Mouse (Mus musculus): ENCODE measurements at regions not wholly inside any gene's neighbourhood (a gene's known extent, or its start where the extent isn't known, plus 50 kb on each side); places are given as distances from the start of the nearest gene placed in this dataset.

DNA sequence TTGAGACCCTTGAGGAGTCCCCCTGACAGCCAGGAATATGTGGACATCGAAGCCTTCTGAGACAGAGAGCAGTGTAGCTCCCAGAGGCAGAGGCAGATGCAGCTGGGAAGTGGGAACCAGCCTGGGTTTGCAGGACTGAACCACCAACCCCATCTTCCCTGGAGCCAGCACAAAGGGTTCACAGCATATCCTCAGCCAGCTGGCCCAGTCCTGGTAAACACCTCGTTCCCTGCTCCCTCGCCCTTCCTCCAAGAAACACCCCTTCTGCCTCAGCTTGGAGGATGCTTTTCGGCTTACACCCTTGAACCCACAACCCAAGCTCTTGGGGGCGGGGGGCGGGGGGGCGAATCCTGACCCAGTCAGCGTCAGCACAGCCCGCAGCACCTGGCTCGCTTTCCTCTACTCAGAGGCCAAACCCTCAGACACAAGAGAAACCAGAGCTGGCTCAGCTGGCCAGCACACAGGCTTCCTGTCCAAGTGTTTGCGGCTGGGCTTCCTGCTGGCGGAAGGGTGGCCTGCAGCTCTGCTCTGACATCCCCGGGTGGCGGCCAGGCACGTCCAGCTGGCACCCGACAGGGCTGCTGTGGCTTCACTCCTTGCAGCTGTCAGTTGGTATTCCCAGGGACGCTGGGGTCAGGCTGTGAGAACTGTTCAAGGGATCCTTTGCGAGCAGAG lies 82.6 kb downstream of the Cpn2 start:
- Histone ChIP-seq H3K4me2 (peak overlapping the region; percentile 1; the same call in 1 of the 2 replicates), H3K4me3 (replicated peaks) (no peak overlapping the region), H3K9ac (replicated peaks) (no peak overlapping the region), H3K9me3 (replicated peaks) (no peaks in the 10 kb centered on the region), H3K36me3 (no peaks in the 10 kb centered on the region), H3K4me1 (peaks cover 40% of the 10 kb centered on the region), H3K27ac (replicated peaks) (peak overlapping the region; percentile 58), H3K27me3 (replicated peaks) (peaks cover 36% of the 10 kb centered on the region; the same call in 1 of the 2 replicates)
- 28% methylated on average over 18 of the region's 18 CpGs for WGBS
- ATAC-seq (ENCODE audit: low FRiP score) = 0 out of 2 replicates have a peak, but pooled peaks have one; percentile 18

- Histone ChIP-seq H3K4me2 (no peak overlapping the region), H3K9me3 (replicated peaks) (no peaks in the 10 kb centered on the region), H3K27ac (replicated peaks) (no peak overlapping the region), H3K36me3 (no peaks in the 10 kb centered on the region), H3K9ac (replicated peaks) (no peak overlapping the region), H3K27me3 (replicated peaks) (peaks cover 36% of the 10 kb centered on the region; the same call in 1 of the 2 replicates), H3K4me1 (peaks cover 40% of the 10 kb centered on the region), H3K4me3 (replicated peaks) (no peak overlapping the region)
- WGBS = 59% methylated on average over 7 of the region's 7 CpGs
- ATAC-seq (ENCODE audit: low FRiP score) = no peak
These were observed 81.6 kb downstream of the Cpn2 start for GRCm38 (mm10) chr16:30185707-30186106.

DNA sequence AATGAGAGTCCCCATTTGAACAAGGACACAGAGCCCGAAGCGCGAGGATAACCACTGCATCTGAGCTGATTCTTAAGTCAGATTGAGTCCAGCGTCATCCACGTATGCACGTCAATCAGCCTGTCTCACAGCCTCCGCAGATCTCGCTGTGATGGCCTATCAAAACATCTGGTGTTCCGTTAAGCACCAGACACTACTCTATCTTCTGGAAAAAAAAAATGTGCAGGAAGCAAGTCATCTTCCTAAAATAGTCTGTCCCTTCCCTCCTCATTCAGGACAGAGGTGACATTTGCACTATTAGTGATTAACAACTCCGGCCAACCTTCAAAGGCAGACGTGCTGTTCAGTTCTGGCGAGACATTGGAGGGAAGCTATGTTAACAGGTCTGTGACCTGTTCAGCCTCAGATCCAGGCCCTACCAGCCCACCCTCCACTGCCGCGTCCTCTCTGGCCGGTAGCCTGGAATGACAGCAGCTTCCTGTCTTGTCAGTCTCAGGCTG lies 81.0 kb downstream of the Cpn2 start:
- Histone ChIP-seq H3K27ac (replicated peaks) (no peak overlapping the region), H3K36me3 (no peaks in the 10 kb centered on the region), H3K27me3 (replicated peaks) (peaks cover 36% of the 10 kb centered on the region; the same call in 1 of the 2 replicates), H3K4me1 (peaks cover 40% of the 10 kb centered on the region), H3K9ac (replicated peaks) (no peak overlapping the region), H3K4me3 (replicated peaks) (no peak overlapping the region), H3K9me3 (replicated peaks) (no peaks in the 10 kb centered on the region), H3K4me2 (no peak overlapping the region)
- 63% methylated on average over 15 of the region's 15 CpGs for WGBS
- ATAC-seq (ENCODE audit: low FRiP score) = no peak

DNA sequence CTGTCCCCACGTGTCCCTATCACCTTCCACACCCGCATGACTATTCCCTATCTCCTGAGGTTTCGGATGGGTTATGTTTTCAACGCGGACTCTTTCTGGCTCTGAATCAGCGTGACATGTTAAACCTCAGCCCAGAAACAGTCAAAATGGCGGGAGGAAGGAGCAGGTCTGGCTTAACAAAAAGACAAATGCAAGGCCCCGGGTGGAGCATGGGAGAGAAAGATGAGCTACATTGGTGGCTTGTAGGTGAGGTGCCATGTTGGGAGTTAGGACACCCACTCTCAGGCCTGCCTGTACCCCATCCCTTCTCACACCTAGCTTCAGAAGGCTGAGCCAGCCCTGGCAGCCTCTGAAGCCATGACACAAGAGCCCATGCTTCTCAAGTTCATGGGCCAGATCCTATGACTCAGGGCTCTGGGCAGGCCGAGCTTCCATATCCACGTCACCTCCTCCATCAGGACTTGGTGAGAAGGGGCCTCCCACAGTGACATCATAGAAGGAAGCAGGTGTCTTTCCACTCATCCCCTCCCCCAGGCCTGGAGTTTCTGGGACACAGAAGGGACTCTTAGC lies 80.5 kb downstream of the Cpn2 start:
- Histone ChIP-seq H3K36me3 (no peaks in the 10 kb centered on the region), H3K4me1 (peaks cover 40% of the 10 kb centered on the region), H3K9me3 (replicated peaks) (no peaks in the 10 kb centered on the region), H3K4me2 (no peak overlapping the region; the same call in 1 of the 2 replicates), H3K27me3 (replicated peaks) (peaks cover 36% of the 10 kb centered on the region; the same call in 1 of the 2 replicates), H3K9ac (replicated peaks) (no peak overlapping the region), H3K27ac (replicated peaks) (no peak overlapping the region), H3K4me3 (replicated peaks) (no peak overlapping the region)
- 0 out of 2 replicates have a peak, but pooled peaks have one; percentile 5 for ATAC-seq (ENCODE audit: low FRiP score)
- WGBS = 80% methylated on average over 10 of the region's 10 CpGs

GRCm38 (mm10) chr16:30187400-30187799 lies 79.9 kb downstream of the Cpn2 start:
- peak overlapping the region; percentile 71 for H3K4me2 ChIP-seq
- no peaks in the 10 kb centered on the region for H3K9me3 ChIP-seq (replicated peaks)
- H3K36me3 ChIP-seq = no peaks in the 10 kb centered on the region
- ATAC-seq (ENCODE audit: low FRiP score) = no peak
- peak overlapping the region; percentile 39; the same call in 1 of the 2 replicates for H3K4me3 ChIP-seq (replicated peaks)
- peaks cover 40% of the 10 kb centered on the region for H3K4me1 ChIP-seq
- peaks cover 39% of the 10 kb centered on the region; the same call in 1 of the 2 replicates for H3K27me3 ChIP-seq (replicated peaks)
- H3K27ac ChIP-seq (replicated peaks) = no peak overlapping the region; the same call in 1 of the 2 replicates
- WGBS = 46% methylated on average over 9 of the region's 9 CpGs
- H3K9ac ChIP-seq (replicated peaks) = peak overlapping the region; percentile 37; the same call in 1 of the 2 replicates

GRCm38 (mm10) chr16:30187907-30188414 lies 79.3 kb downstream of the Cpn2 start:
- no peaks in the 10 kb centered on the region for H3K36me3 ChIP-seq
- no peaks in the 10 kb centered on the region for H3K9me3 ChIP-seq (replicated peaks)
- peak overlapping the region; percentile 43; the same call in 1 of the 2 replicates for H3K27ac ChIP-seq (replicated peaks)
- H3K9ac ChIP-seq (replicated peaks) = peak overlapping the region; percentile 37
- H3K27me3 ChIP-seq (replicated peaks) = peaks cover 39% of the 10 kb centered on the region; the same call in 1 of the 2 replicates
- ATAC-seq (ENCODE audit: low FRiP score) = peak; percentile 79
- under 1% methylated on average over 26 of the region's 26 CpGs for WGBS
- H3K4me3 ChIP-seq (replicated peaks) = peak overlapping the region; percentile 39
- H3K4me2 ChIP-seq = peak overlapping the region; percentile 71
- peaks cover 40% of the 10 kb centered on the region for H3K4me1 ChIP-seq

DNA sequence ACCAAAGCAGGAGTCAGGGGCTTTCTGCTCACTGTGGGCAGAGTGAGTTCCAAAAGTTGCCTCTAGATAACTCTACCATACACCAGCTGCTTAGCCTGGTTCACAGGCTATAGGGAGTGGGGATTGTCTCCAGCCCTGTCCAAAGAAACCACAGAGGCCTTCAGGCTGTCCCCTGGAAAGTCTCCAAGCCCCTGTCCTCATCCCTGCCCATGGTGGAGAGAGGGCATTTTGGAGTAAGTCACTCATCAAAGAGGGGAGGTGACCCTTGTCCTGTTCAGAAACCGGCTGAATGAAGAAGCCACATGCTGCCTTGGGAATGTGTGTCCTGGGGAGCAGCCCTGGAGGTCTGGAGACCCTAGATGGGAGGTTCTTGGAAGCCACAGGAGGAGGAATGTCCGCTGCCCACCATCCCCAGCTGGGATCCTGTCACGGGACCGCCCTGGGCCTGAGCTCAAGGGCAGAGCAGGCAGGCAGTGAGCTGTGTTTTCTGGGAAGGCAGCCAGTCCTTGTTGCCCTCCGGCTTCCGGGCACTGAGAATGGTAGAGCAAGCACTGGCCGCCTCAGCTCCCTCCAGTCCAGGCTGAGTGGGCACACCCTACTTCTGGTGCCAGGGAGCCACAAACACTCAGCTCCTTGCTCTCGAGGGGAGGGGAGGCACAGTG lies 78.4 kb downstream of the Cpn2 start:
- Histone ChIP-seq H3K4me3 (replicated peaks) (no peak overlapping the region), H3K27me3 (replicated peaks) (peaks cover 32% of the 10 kb centered on the region; the same call in 1 of the 2 replicates), H3K9me3 (replicated peaks) (no peaks in the 10 kb centered on the region), H3K4me2 (no peak overlapping the region), H3K9ac (replicated peaks) (no peak overlapping the region), H3K36me3 (no peaks in the 10 kb centered on the region), H3K4me1 (peaks cover 47% of the 10 kb centered on the region), H3K27ac (replicated peaks) (peak overlapping the region; percentile 43; the same call in 1 of the 2 replicates)
- peak; percentile 30; the same call in 1 of the 2 replicates for ATAC-seq (ENCODE audit: low FRiP score)
- 55% methylated on average over 8 of the region's 8 CpGs for WGBS

- Histone ChIP-seq H3K4me2 (no peak overlapping the region), H3K36me3 (no peaks in the 10 kb centered on the region), H3K9me3 (replicated peaks) (no peaks in the 10 kb centered on the region), H3K4me1 (peaks cover 40% of the 10 kb centered on the region), H3K9ac (replicated peaks) (no peak overlapping the region), H3K27me3 (replicated peaks) (peaks cover 31% of the 10 kb centered on the region; the same call in 1 of the 2 replicates), H3K4me3 (replicated peaks) (no peak overlapping the region), H3K27ac (replicated peaks) (no peak overlapping the region)
- WGBS = 68% methylated on average over 11 of the region's 11 CpGs
- no peak for ATAC-seq (ENCODE audit: low FRiP score)
These were observed 76.9 kb downstream of the Cpn2 start for GRCm38 (mm10) chr16:30190351-30190750.

GRCm38 (mm10) chr16:30190935-30191514 lies 76.3 kb downstream of the Cpn2 start:
- Histone ChIP-seq H3K4me2 (no peak overlapping the region), H3K4me1 (peaks cover 39% of the 10 kb centered on the region), H3K9ac (replicated peaks) (no peak overlapping the region), H3K4me3 (replicated peaks) (no peak overlapping the region), H3K27ac (replicated peaks) (no peak overlapping the region), H3K9me3 (replicated peaks) (no peaks in the 10 kb centered on the region), H3K36me3 (no peaks in the 10 kb centered on the region), H3K27me3 (replicated peaks) (peaks cover 31% of the 10 kb centered on the region; the same call in 1 of the 2 replicates)
- ATAC-seq (ENCODE audit: low FRiP score) = no peak
- WGBS = 73% methylated on average over 15 of the region's 15 CpGs

GRCm38 (mm10) chr16:30193294-30194261 lies 73.7 kb downstream of the Cpn2 start:
- Histone ChIP-seq H3K9me3 (replicated peaks) (no peaks in the 10 kb centered on the region), H3K27me3 (replicated peaks) (peaks cover 16% of the 10 kb centered on the region; the same call in 1 of the 2 replicates), H3K36me3 (no peaks in the 10 kb centered on the region), H3K4me3 (replicated peaks) (no peak overlapping the region), H3K4me1 (peaks cover 19% of the 10 kb centered on the region), H3K4me2 (no peak overlapping the region), H3K9ac (replicated peaks) (no peak overlapping the region), H3K27ac (replicated peaks) (no peak overlapping the region)
- 49% methylated on average over 8 of the region's 8 CpGs for WGBS
- ATAC-seq (ENCODE audit: low FRiP score) = peak; percentile 43

Data from neural tube, embryonic 15.5 days (tissue).